Mouse (Mus musculus) adrenal gland, postnatal 25 days (tissue): ENCODE measurements at regions not wholly inside any gene's neighbourhood (a gene's known extent, or its start where the extent isn't known, plus 50 kb on each side); places are given as distances from the start of the nearest gene placed in this dataset.

Experiments used
- DNase-seq: peaks from one replicate; pipeline ENCODE4 v3.0.0; 2021; ENCODE audit warnings: mixed read lengths

GRCm38 (mm10) chr16:73835715-73836440 lies 575.7 kb downstream of the Robo2 start:
- no peak for DNase-seq

- DNase-seq, result no peak
Observed at GRCm38 (mm10) chr16:73821387-73822338, 590.0 kb downstream of the Robo2 start.

GRCm38 (mm10) chr16:73804572-73804971 lies 607.1 kb downstream of the Robo2 start:
- DNase-seq, result no peak

GRCm38 (mm10) chr16:73796528-73797171 lies 615.0 kb downstream of the Robo2 start:
- no peak for DNase-seq

- DNase-seq, result no peak
Observed at GRCm38 (mm10) chr16:73785074-73785438, 626.6 kb downstream of the Robo2 start.

- DNase-seq, result no peak
Observed at GRCm38 (mm10) chr16:73784296-73785073, 627.1 kb downstream of the Robo2 start.

GRCm38 (mm10) chr16:73772454-73772853 lies 639.2 kb downstream of the Robo2 start:
- DNase-seq, result no peak

- DNase-seq, result no peak
Observed at GRCm38 (mm10) chr16:73770440-73770856, 641.2 kb downstream of the Robo2 start.

- DNase-seq, result no peak
Observed at GRCm38 (mm10) chr16:73769729-73770128, 641.9 kb downstream of the Robo2 start.

GRCm38 (mm10) chr16:73768706-73769105 lies 642.9 kb downstream of the Robo2 start:
- no peak for DNase-seq

- no peak for DNase-seq
Observed at GRCm38 (mm10) chr16:73765184-73765583, 646.4 kb downstream of the Robo2 start.

- DNase-seq, result no peak
Observed at GRCm38 (mm10) chr16:73760921-73761320, 650.7 kb downstream of the Robo2 start.

- no peak for DNase-seq
Observed at GRCm38 (mm10) chr16:73758872-73759271, 652.8 kb downstream of the Robo2 start.

- no peak for DNase-seq
Observed at GRCm38 (mm10) chr16:73754302-73754701, 657.3 kb downstream of the Robo2 start.

- DNase-seq, result no peak
Observed at GRCm38 (mm10) chr16:73728297-73728696, 683.3 kb downstream of the Robo2 start.

GRCm38 (mm10) chr16:73719691-73720090 lies 691.9 kb downstream of the Robo2 start:
- no peak for DNase-seq

GRCm38 (mm10) chr16:73716301-73716700 lies 695.3 kb downstream of the Robo2 start:
- DNase-seq, result no peak

- no peak for DNase-seq
Observed at GRCm38 (mm10) chr16:73707051-73707450, 704.6 kb downstream of the Robo2 start.

- no peak for DNase-seq
Observed at GRCm38 (mm10) chr16:73689274-73689673, 722.4 kb downstream of the Robo2 start.

- DNase-seq, result no peak
Observed at GRCm38 (mm10) chr16:73679804-73680203, 731.8 kb downstream of the Robo2 start.

- no peak for DNase-seq
Observed at GRCm38 (mm10) chr16:73670516-73670915, 741.1 kb downstream of the Robo2 start.
